Mouse (Mus musculus) CH12.LX (cell line): ENCODE measurements at regions not wholly inside any gene's neighbourhood (a gene's known extent, or its start where the extent isn't known, plus 50 kb on each side); places are given as distances from the start of the nearest gene placed in this dataset.

Experiments used
- CTCF ChIP-seq, 2 experiments: IDR thresholded peaks in 1 of 2; conservative IDR thresholded peaks in 1 of 2; 2 replicates each; pipeline ENCODE4 v1.5.1; 2011 to 2012; ENCODE audit warnings: low read depth in 2 of 2, low read length in 2 of 2, improper control_type of control experiment in 1 of 2, inconsistent platforms in 1 of 2, mild to moderate bottlenecking in 1 of 2, moderate library complexity in 1 of 2
- EP300 ChIP-seq: IDR thresholded peaks from 2 replicates; pipeline ENCODE4 v1.6.1; 2011; ENCODE audit warnings: low read length, improper control_type of control experiment
- GABPA ChIP-seq: IDR thresholded peaks from 2 replicates; pipeline ENCODE4 v1.6.1; 2012; ENCODE audit warnings: low read depth, low read length, improper control_type of control experiment, inconsistent platforms; ENCODE audit not compliant: insufficient replicate concordance
- HCFC1 ChIP-seq: IDR thresholded peaks from 2 replicates; pipeline ENCODE4 v1.6.1; 2012; ENCODE audit warnings: low read depth, mild to moderate bottlenecking, inconsistent platforms, low read length, improper control_type of control experiment
- MAFK ChIP-seq: IDR thresholded peaks from 2 replicates; pipeline ENCODE4 v1.6.1; 2011; ENCODE audit warnings: low read length, improper control_type of control experiment; ENCODE audit not compliant: insufficient replicate concordance
- MAZ ChIP-seq: IDR thresholded peaks from 2 replicates; pipeline ENCODE4 v1.6.1; 2012; ENCODE audit warnings: low read depth, mild to moderate bottlenecking, inconsistent platforms, low read length, improper control_type of control experiment, moderate library complexity
- POLR2A ChIP-seq: IDR thresholded peaks from 2 replicates; pipeline ENCODE4 v1.6.1; 2011; ENCODE audit warnings: low read depth, mild to moderate bottlenecking, improper control_type of control experiment, low read length

DNA sequence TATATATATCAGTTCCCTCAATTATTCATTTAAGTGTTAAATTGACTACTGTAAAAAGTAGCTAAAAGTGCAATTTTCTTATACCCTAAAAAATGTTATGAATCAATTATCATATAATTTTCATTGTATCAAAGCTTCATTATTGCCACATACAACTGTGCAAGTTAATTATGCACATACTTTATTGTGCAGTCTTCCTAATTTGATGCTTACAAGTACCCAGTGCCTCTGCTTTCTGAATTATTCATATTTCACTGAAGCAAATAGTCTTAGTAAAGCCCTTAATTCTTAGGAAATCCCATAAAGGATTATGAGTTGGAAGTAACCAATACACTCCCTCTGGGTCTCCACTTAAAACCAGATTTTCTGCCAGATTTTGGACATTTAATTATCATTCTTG, 220.5 kb upstream of the Gm8871 start:
- no peak for TF ChIP-seq HCFC1
- TF ChIP-seq MAFK: no peak
- TF ChIP-seq GABPA: no peak
- TF ChIP-seq POLR2A: no peak
- no peak for TF ChIP-seq CTCF (conservative IDR thresholded peaks at IDR 0.05 in 1 of 2, IDR thresholded peaks at IDR 0.05 in 1 of 2; ENCODE audit: low read depth in 2 of 2, low read length in 2 of 2)
- TF ChIP-seq EP300: no peak
- no peak for TF ChIP-seq MAZ
